Mouse (Mus musculus): ENCODE data around the gene Fam107a. TPM values are rescaled to one million over a fixed set of nuclear protein-coding genes. Genes with fewer than 3 reads are reported as not detected.

Gene Fam107a
- total RNA-seq (2021): 1 to 10 TPM; 1.9 to 4.8 TPM
- long read RNA-seq, experiment 1: 0 reads
- long read RNA-seq, experiment 2, partial matches to known transcripts: 0 of 2 reads
- long read RNA-seq, experiment 2, other reads (novel, unspliced or antisense): 0 of 2 reads

DNA sequence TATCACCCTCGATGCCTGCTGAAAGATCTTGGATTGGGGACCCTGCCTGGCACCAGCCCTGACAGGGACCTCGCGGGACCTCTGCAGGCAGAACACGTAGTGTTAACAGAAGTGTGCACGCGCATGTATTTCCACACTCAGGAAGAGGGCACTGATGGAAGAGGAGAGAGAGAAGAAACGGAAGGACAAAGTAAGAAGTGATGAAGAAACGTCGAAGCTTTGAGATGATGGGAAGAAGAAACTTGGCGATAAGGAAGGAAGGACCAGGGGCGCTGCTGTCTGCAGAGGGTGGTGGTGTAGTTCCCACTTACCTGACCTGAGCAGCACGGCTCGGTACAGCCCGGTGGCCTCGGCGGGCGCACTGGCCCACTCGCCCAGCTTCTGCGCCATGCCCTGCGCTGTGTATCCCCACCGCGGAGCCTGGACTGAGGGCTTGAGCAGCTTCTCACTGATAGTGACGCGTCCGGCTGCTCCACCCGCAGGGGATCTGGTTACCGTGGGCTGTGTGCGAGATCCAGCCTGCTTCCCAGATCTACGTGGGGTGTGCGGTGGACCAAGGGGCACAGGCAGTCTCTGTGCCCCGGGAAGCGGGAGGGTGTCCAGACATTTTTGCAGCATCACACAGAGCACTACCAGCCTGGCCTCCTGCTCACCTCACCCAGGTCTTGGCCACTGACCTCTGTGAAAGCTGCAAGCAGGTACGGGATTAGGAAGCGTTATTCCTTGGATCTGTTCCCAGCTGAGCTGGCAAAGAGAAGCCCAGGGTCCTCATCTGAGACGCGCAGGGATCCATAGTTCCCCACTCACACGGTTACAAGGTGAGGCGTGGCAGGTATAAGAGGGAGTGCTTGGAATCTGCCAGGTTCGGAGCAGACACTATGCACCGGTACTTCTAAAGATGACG is at the start of gene Fam107a:
TSS of gene Fam107a (minus strand) at position 830 of the 904 bp plus-strand sequence.
- no peak for DNase-seq (ENCODE audit: low spot score in 2 of 2)

DNA sequence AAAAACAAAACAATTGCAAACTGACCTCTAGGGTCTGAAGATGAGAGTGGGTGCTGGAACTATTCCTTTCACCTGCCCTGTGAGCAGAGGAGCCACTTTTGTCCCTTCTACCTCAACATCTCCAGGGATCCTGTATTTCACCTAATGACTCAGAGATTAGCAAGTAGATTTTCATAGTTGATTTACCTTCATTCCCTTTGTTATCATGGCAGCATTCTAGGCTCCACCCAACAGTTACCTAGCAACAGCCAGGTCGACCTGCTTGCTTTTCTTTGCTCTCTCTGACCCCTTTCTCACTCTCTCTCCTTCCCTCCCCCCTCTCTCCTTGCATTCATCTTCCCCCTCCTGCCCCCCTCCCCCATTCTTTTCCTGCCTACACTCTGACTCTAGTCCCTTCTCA is 49.3 kb upstream of the Fam107a start:
- DNase-seq (ENCODE audit: low spot score in 2 of 2): no peak

GRCm38 (mm10) chr14:8365833-8366232 is 48.0 kb upstream of the Fam107a start:
- no peak for DNase-seq (ENCODE audit: low spot score in 2 of 2)

- DNase-seq (ENCODE audit: low spot score in 2 of 2): no peak
Measured at GRCm38 (mm10) chr14:8356836-8357235, 39.0 kb upstream of the Fam107a start.

GRCm38 (mm10) chr14:8355999-8356501 is 38.2 kb upstream of the Fam107a start:
- DNase-seq (ENCODE audit: low spot score in 2 of 2): peak; percentile 26 to 54

GRCm38 (mm10) chr14:8348927-8349326 is 31.1 kb upstream of the Fam107a start:
- no peak for DNase-seq (ENCODE audit: low spot score in 2 of 2)

DNA sequence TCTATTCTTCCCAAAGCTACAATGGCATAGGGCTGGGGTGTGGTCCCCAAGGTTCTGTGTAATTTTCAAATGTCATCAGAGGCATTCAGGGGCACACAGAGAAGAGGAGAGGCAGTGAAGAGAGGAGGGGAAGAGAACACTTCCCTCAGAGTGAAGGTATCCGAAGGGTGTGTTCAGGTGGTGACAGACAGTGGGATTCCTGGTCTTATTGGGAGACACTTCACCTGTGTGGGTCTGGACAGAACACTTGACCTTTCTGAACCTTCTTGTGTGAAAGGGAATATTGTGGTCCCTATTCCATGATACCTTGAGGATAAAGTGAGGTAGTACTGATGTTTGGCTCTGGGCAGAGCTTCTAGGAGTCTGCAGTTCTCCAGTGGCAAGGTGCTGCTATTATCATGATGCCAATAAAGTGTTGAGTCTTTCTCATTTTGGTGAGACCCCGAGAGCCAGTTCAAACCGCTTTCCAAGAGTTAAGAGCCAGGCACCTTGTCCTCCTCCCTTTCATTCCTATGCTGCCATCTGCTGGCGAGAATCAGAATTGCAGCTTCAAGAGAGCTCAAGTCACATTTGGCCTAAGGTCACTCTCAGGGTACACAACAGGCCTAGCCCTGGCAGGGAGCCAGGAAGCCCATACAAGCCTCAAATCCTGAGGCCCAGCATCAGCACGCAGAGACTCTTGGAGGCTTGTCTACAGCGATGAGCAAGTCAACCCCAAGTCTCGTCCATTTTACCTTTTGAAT is 28.6 kb upstream of the Fam107a start:
- peak; percentile 67 to 81 for DNase-seq (ENCODE audit: low spot score in 2 of 2)

DNA sequence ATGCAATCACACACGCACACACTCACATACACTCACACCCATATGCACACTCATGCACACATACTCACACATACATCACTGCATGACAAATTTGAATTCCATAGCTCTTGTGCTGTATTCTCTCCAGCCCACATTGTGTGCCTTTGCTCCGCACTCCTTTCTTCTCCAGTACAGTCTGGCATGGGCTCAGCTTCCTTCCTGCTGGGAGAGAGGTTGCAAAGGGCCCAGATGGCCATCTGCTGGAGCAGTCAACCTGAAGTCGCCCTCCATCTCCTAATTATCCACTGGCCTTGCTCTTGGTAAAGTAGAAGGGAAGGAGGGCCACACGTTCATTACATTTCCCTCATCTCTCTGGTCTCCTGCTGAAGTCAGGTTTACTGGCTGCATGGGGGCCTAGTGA is 27.7 kb upstream of the Fam107a start:
- DNase-seq (ENCODE audit: low spot score in 2 of 2): no peak

DNA sequence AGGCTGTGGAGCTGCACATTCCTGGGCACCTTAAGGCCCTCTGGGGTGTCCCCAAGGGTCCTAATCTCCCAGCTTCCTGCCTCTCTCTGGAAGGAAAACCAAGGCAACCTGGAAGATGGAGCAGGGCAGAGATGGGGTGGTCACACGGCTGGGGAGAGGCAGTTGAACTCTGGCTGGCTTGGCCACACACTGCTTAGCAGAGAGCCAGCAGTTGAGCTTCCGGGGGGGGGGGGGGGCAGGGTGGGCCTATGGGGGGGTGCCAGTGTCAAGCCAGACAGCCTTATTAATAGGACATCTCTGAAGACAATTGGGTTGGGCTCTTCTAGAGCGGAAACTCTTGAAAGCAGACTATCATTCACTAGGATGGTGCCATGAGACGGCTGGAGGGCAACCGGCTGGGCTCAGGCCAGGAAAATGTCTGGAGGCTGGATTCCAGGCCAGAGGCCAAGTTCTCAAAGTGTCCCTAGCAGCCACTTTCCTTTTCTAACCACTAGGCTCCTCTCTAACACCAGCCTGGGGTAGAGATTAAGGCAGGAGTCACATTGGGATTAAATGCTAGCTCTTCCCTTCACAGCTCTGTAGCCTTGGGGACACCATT is 24.8 kb upstream of the Fam107a start:
- DNase-seq (ENCODE audit: low spot score in 2 of 2): peak; percentile 22 to 29

DNA sequence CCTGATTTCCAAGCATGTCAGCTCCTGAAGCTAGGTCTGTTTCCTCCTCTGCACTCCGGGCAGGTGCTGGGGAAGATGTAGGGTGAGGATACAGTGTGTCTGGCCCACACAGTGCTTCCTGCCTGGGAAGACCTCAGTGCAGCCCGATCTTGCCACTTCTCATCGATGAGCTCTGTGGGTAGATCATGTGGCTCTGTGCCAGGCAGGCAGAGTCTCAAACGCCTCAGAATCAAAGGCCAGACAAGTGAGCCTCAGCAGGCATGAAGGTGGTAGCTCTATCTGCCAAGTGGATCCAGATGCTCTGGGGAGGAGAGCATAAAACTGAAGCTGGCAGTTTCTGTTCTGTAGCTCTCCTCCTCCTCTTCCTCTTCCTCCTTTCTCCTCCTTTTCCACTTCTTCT is 22.4 kb upstream of the Fam107a start:
- DNase-seq (ENCODE audit: low spot score in 2 of 2): no peak

GRCm38 (mm10) chr14:8335947-8336346 is 18.1 kb upstream of the Fam107a start:
- DNase-seq (ENCODE audit: low spot score in 2 of 2): no peak

DNA sequence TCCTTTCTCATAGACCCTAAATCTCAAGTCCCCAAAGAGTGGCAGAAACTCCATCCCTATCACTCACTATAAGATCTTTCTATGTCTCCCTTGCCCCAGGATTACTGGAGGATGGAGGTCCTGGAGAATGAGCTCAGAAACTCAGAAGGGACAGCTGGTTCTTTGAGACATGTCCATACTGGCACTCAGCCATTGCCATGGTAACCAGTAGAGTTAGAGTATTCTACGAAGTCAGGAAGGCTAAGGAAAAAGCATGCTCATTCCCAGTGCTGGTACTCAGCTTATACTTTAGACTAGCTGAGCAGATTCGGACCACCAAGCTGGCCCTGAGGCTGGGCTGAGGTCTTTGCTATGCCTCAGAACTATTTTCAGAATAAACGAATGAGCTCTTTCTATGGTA is 16.7 kb upstream of the Fam107a start:
- DNase-seq (ENCODE audit: low spot score in 2 of 2): no peak

- no peak for DNase-seq (ENCODE audit: low spot score in 2 of 2)
Measured at GRCm38 (mm10) chr14:8332314-8333252, 14.8 kb upstream of the Fam107a start.

DNA sequence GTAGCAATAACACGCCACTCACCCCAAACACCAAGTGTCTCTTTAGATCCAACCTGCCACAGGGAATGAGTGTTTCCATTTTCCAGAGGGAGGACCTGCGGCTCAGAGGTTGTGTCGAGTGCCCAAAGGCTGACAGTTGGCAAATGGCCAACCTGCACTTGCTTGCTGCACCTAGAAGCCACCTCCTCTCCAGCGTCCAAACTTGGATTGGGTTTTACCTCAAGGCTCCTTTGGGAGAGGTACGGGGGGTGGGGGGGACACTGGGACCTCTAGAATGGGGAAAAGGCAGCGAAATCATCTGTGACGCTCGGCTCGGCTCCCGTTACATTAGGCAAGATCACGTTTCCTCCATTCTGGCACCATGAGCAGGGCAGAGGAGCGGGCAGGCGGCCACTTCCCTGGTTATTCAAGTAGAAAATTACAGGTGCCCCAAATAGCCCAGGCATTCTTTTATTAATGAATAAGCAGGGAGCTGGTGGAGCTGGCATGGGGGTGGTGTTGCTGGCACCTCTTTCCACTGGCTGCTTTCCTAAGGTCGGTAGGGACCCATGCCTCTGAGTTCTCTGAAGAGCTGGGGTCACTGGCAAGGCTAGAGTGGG is 13.6 kb upstream of the Fam107a start:
- DNase-seq (ENCODE audit: low spot score in 2 of 2): no peak

DNA sequence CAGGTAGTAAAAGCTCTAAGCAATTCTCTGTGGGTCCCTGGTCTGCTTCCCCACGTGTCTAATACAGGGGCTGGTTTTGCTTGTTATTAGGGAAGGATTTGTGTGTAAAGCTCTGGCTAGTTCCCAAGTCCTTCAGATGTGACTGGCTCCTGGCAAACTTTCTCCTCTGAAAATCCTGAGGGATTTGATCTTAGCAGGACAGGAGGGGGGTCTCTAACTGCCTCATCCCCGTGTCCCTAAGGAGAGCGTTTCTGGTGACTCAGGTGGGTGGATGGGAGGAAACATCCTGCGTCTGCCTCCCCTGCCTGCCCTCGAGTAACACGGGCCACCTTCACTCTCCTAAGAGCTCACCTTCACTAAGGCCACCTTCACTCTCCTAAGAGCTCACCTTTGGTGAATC is 12.6 kb upstream of the Fam107a start:
- DNase-seq (ENCODE audit: low spot score in 2 of 2): no peak

GRCm38 (mm10) chr14:8329552-8329951 is 11.7 kb upstream of the Fam107a start:
- no peak for DNase-seq (ENCODE audit: low spot score in 2 of 2)

DNA sequence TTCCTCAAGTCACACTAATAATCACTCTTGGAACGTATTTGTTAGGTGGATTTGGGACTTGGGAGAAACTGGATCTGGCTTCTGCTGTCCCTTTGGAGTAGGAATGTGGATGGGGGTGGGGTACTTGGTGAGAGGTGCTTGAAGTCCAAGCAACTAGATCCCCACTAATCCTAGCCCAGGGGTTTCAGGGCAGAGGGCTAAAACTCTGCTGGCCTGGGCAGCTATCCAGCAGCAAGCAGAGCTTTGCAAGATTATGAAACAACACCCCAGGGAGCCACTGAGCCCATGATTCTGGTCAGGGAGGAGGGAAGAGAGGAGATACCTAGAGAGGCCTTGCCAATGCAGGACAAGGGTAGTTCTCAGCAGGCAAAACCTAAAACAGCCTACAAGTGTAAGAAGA is 9.5 kb upstream of the Fam107a start:
- DNase-seq (ENCODE audit: low spot score in 2 of 2): no peak

DNA sequence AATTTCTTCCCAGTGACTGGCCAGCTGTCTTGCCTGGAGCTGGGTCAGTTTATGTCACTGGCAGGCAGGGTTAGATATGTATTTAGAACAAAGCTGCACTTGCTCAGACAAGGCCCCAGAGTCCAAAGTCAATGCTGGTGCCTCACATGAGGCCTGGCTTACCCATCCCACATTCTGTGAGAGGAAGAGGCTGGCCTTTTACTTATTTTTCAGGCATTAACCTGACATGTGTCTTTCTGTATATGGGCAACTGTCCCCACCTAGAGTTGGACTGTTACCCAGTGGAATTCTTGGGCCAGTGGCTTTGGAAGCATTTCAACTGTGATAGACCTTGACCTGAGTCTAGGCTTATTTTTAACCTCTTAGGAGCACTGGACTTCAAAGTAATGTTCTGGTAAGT is 9.1 kb upstream of the Fam107a start:
- no peak for DNase-seq (ENCODE audit: low spot score in 2 of 2)

- DNase-seq (ENCODE audit: low spot score in 2 of 2): no peak
Measured at GRCm38 (mm10) chr14:8325746-8326145, 7.9 kb upstream of the Fam107a start.

DNA sequence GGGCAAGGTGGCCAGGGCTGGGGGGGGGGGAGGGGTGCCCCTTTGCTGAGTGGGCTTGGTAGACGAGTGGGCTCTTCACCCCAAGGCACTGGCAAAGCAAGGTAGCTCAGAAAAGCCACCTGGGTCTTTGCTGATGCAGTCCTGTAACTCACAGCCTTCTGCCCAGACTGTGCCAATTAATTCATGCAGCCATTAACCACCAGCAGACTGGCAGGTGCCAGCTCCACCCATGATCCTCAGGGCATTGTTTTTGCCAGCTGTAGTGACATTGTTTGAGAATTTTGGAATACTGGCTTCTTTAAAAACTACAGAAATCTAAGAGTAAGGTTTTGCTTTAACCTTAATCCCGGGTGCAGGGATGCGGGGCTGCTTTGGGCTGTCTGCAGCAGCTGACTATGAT is 2.7 kb upstream of the Fam107a start:
- no peak for DNase-seq (ENCODE audit: low spot score in 2 of 2)

Measured in adrenal gland, postnatal 4 days (tissue).